Mouse (Mus musculus) limb, embryonic 15.5 days (tissue): ENCODE results near the gene Ubtd1. TPM values are rescaled to one million over a fixed set of nuclear protein-coding genes. Genes with fewer than 3 reads are reported as not detected.

Source experiments
- ATAC-seq: fragments of 200-750 bp; cut with Nextera tagmentation; 2 replicates; pipeline ENCODE4 v1.8.0; 2017; ENCODE audit warnings: low read depth, moderate TSS enrichment; ENCODE audit not compliant: insufficient number of reproducible peaks, low FRiP score, low TSS enrichment
- H3K27ac ChIP-seq: fragments of 300-500 bp; sonication (generic); 2 replicates; pipeline ENCODE4 v1.5.1; 2015; ENCODE audit warnings: moderate library complexity, mild to moderate bottlenecking, inconsistent platforms
- H3K27me3 ChIP-seq: fragments of 300-500 bp; sonication (generic); 2 replicates; pipeline ENCODE4 v1.6.1; 2015; ENCODE audit warnings: inconsistent platforms
- H3K36me3 ChIP-seq: fragments of 300-500 bp; sonication (generic); 2 replicates; pipeline ENCODE4 v1.6.1; 2015; ENCODE audit warnings: inconsistent platforms
- H3K4me1 ChIP-seq: fragments of 300-500 bp; sonication (generic); 2 replicates; pipeline ENCODE4 v1.6.1; 2015; ENCODE audit warnings: inconsistent platforms
- H3K4me2 ChIP-seq: fragments of 300-500 bp; sonication (generic); 2 replicates; pipeline ENCODE4 v1.6.1; 2015; ENCODE audit warnings: mild to moderate bottlenecking, inconsistent platforms
- H3K4me3 ChIP-seq: fragments of 300-500 bp; sonication (generic); 2 replicates; pipeline ENCODE4 v1.5.1; 2015; ENCODE audit warnings: mild to moderate bottlenecking, inconsistent platforms
- H3K9ac ChIP-seq: fragments of 300-500 bp; sonication (generic); 2 replicates; pipeline ENCODE4 v1.6.1; 2015; ENCODE audit warnings: inconsistent platforms
- H3K9me3 ChIP-seq: fragments of 300-500 bp; sonication (generic); 2 replicates; pipeline ENCODE4 v1.6.1; 2016; ENCODE audit warnings: inconsistent platforms
- WGBS: fragments of 180-500 bp; shearing (Covaris S2); methylation state at CpG from one replicate; pipeline ENCODE4 v1.1.7; 2015; 5-methylcytosine and 5-hydroxymethylcytosine counted together
- polyA plus RNA-seq: library from polyadenylated mRNA; unstranded; fragments of >200 nt; fragmentation: Nextera tagmentation; extraction: Ambion mirVana; gene quantifications from 2 replicates; pipeline ENCODE4 v1.2.1, GENCODE M21; 2015

Gene Ubtd1
- 28.1 and 30.8 TPM in 2 replicates for polyA plus RNA-seq

- Histone ChIP-seq H3K4me2 (peak within 1 kb of the TSS; percentile 78), H3K4me1 (peaks cover 36% of the 10 kb centered on the region), H3K27me3 (no peaks in the 10 kb centered on the region), H3K4me3 (peak within 1 kb of the TSS; percentile 96), H3K9me3 (no peaks in the 10 kb centered on the region), H3K9ac (peak within 1 kb of the TSS; percentile 82), H3K36me3 (no peaks in the 10 kb centered on the region), H3K27ac (peak within 1 kb of the TSS; percentile 91)
- whole genome bisulfite sequencing = 0% methylated on average over 31 of the region's 33 CpGs
- no peak for ATAC-seq
These were observed at the start of gene Ubtd1 for GRCm38 (mm10) chr19:41981595-41981927. Gene Ubtd1, plus strand, starts transcription at chr19:41981763.

GRCm38 (mm10) chr19:41932686-41933085 is 48.9 kb upstream of the Ubtd1 start:
- ATAC-seq = no peak
- no peaks in the 10 kb centered on the region for H3K9me3 ChIP-seq
- peak overlapping the region; percentile 67 for H3K4me3 ChIP-seq
- H3K4me2 ChIP-seq = peak overlapping the region; percentile 72
- peak overlapping the region; percentile 67; the same call in 1 of the 2 replicates for H3K27ac ChIP-seq
- peak overlapping the region; percentile 73 for H3K9ac ChIP-seq
- under 1% methylated on average over 28 of the region's 28 CpGs for WGBS
- no peaks in the 10 kb centered on the region for H3K27me3 ChIP-seq
- H3K36me3 ChIP-seq = peaks cover 25% of the 10 kb centered on the region
- H3K4me1 ChIP-seq = peaks cover 17% of the 10 kb centered on the region

- Histone ChIP-seq H3K27me3 (no peaks in the 10 kb centered on the region), H3K9me3 (no peaks in the 10 kb centered on the region), H3K9ac (peak within 1 kb of the TSS; percentile 73), H3K36me3 (peaks cover 25% of the 10 kb centered on the region), H3K4me2 (peak within 1 kb of the TSS; percentile 72), H3K27ac (peak within 1 kb of the TSS; percentile 67; the same call in 1 of the 2 replicates), H3K4me3 (peak within 1 kb of the TSS; percentile 67), H3K4me1 (peaks cover 17% of the 10 kb centered on the region)
- peak; percentile 99 for ATAC-seq
- WGBS = under 1% methylated on average over 47 of the region's 47 CpGs
These were observed 48.1 kb upstream of the Ubtd1 start, which contains the start of the genes Exosc1 and Zdhhc16 for GRCm38 (mm10) chr19:41933179-41934086. Gene Exosc1, minus strand, starts transcription at chr19:41933423. Gene Zdhhc16, plus strand, starts transcription at chr19:41933480.

GRCm38 (mm10) chr19:41934124-41934523 is 47.4 kb upstream of the Ubtd1 start:
- no peak for ATAC-seq
- no peaks in the 10 kb centered on the region for H3K27me3 ChIP-seq

GRCm38 (mm10) chr19:41935921-41936320 is 45.6 kb upstream of the Ubtd1 start:
- Histone ChIP-seq H3K9me3 (no peaks in the 10 kb centered on the region), H3K4me2 (no peak overlapping the region), H3K36me3 (peaks cover 37% of the 10 kb centered on the region), H3K27ac (no peak overlapping the region), H3K4me3 (no peak overlapping the region), H3K4me1 (peaks cover 17% of the 10 kb centered on the region), H3K9ac (no peak overlapping the region), H3K27me3 (no peaks in the 10 kb centered on the region)
- 95% methylated on average over 1 of the region's 1 CpGs for WGBS
- no peak for ATAC-seq

More at GRCm38 (mm10) chr19:41934124-41934523, 47.4 kb upstream of the Ubtd1 start:
- peaks cover 17% of the 10 kb centered on the region for H3K4me1 ChIP-seq
- peak overlapping the region; percentile 72 for H3K4me2 ChIP-seq
- peaks cover 28% of the 10 kb centered on the region for H3K36me3 ChIP-seq
- no peaks in the 10 kb centered on the region for H3K9me3 ChIP-seq
- no peak overlapping the region for H3K27ac ChIP-seq
- H3K4me3 ChIP-seq = peak overlapping the region; percentile 67
- WGBS = 15% methylated on average over 6 of the region's 6 CpGs
- H3K9ac ChIP-seq = peak overlapping the region; percentile 73

GRCm38 (mm10) chr19:41938539-41938938 is 43.0 kb upstream of the Ubtd1 start:
- H3K4me2 ChIP-seq = no peak overlapping the region
- WGBS = 86% methylated on average over 5 of the region's 5 CpGs
- no peak for ATAC-seq
- H3K27ac ChIP-seq = no peak overlapping the region
- peaks cover 60% of the 10 kb centered on the region for H3K36me3 ChIP-seq
- no peaks in the 10 kb centered on the region for H3K27me3 ChIP-seq
- H3K4me1 ChIP-seq = peaks cover 10% of the 10 kb centered on the region
- H3K4me3 ChIP-seq = no peak overlapping the region
- H3K9ac ChIP-seq = no peak overlapping the region
- no peaks in the 10 kb centered on the region for H3K9me3 ChIP-seq

GRCm38 (mm10) chr19:41943841-41944240 is 37.7 kb upstream of the Ubtd1 start:
- Histone ChIP-seq H3K27me3 (no peaks in the 10 kb centered on the region), H3K36me3 (peaks cover 96% of the 10 kb centered on the region), H3K9ac (no peak overlapping the region), H3K4me2 (no peak overlapping the region), H3K4me3 (no peak overlapping the region), H3K9me3 (no peaks in the 10 kb centered on the region), H3K27ac (no peak overlapping the region), H3K4me1 (no peaks in the 10 kb centered on the region)
- ATAC-seq = no peak
- WGBS = 87% methylated on average over 7 of the region's 7 CpGs

GRCm38 (mm10) chr19:41952287-41952686 is 29.3 kb upstream of the Ubtd1 start:
- 75% methylated on average over 4 of the region's 4 CpGs for WGBS
- H3K27ac ChIP-seq = no peak overlapping the region
- no peak overlapping the region for H3K9ac ChIP-seq
- no peak for ATAC-seq
- no peak overlapping the region for H3K4me2 ChIP-seq
- no peaks in the 10 kb centered on the region for H3K9me3 ChIP-seq
- H3K4me1 ChIP-seq = no peaks in the 10 kb centered on the region
- no peaks in the 10 kb centered on the region for H3K27me3 ChIP-seq
- peaks cover 96% of the 10 kb centered on the region for H3K36me3 ChIP-seq
- H3K4me3 ChIP-seq = no peak overlapping the region

- Histone ChIP-seq H3K27ac (no peak overlapping the region), H3K4me2 (no peak overlapping the region), H3K27me3 (no peaks in the 10 kb centered on the region), H3K9ac (no peak overlapping the region), H3K4me1 (no peaks in the 10 kb centered on the region), H3K4me3 (no peak overlapping the region), H3K9me3 (no peaks in the 10 kb centered on the region), H3K36me3 (peaks cover 96% of the 10 kb centered on the region)
- no peak for ATAC-seq
- WGBS = 92% methylated on average over 3 of the region's 3 CpGs
These were observed 28.0 kb upstream of the Ubtd1 start for GRCm38 (mm10) chr19:41953574-41953973.

- H3K9me3 ChIP-seq = no peaks in the 10 kb centered on the region
- H3K4me1 ChIP-seq = peaks cover 4% of the 10 kb centered on the region; the same call in 1 of the 2 replicates
- ATAC-seq = no peak
- no peak overlapping the region for H3K4me2 ChIP-seq
- no peak overlapping the region for H3K9ac ChIP-seq
- no peak overlapping the region for H3K4me3 ChIP-seq
- WGBS = 93% methylated on average over 7 of the region's 7 CpGs
- no peak overlapping the region for H3K27ac ChIP-seq
- no peaks in the 10 kb centered on the region for H3K27me3 ChIP-seq
- H3K36me3 ChIP-seq = peaks cover 43% of the 10 kb centered on the region
These were observed 11.9 kb upstream of the Ubtd1 start for GRCm38 (mm10) chr19:41969618-41970017.

GRCm38 (mm10) chr19:41973891-41974794 is 7.4 kb upstream of the Ubtd1 start:
- Histone ChIP-seq H3K4me2 (no peak overlapping the region), H3K27me3 (no peaks in the 10 kb centered on the region), H3K36me3 (peaks cover 5% of the 10 kb centered on the region; the same call in 1 of the 2 replicates), H3K4me3 (no peak overlapping the region), H3K27ac (peak overlapping the region; percentile 43; the same call in 1 of the 2 replicates), H3K9me3 (no peaks in the 10 kb centered on the region), H3K9ac (no peak overlapping the region), H3K4me1 (peaks cover 23% of the 10 kb centered on the region)
- WGBS = 56% methylated on average over 13 of the region's 13 CpGs
- ATAC-seq = no peak
